Mouse (Mus musculus) spleen, embryonic (tissue): ENCODE data around the gene Kcne1.

Experiments used
- CTCF ChIA-PET: fragments of 350-600 bp; sonication (Branson Sonifier 250); formaldehyde crosslinking; loops from one replicate; lab custom pipeline; 2022; lab: Charles Lee

Kcne1 gene

GRCm38 (mm10) chr16:92309126-92309525 is 50.1 kb downstream of the Kcne1 start:
- CTCF ChIA-PET = no interaction called here

GRCm38 (mm10) chr16:92307947-92308346 is 51.3 kb downstream of the Kcne1 start:
- CTCF ChIA-PET = no interaction called here

- CTCF ChIA-PET = no interaction called here
Measured at GRCm38 (mm10) chr16:92305519-92305918, 53.7 kb downstream of the Kcne1 start.

GRCm38 (mm10) chr16:92302506-92302905 is 56.8 kb downstream of the Kcne1 start:
- CTCF ChIA-PET = interaction anchor here (0.5 to 0.6 kb wide), 2 partner anchors 219 to 251 kb away, joined by 3 to 6 read pairs; no protein-coding TSS in a partner anchor

- CTCF ChIA-PET = interaction anchor here (0.5 to 0.6 kb wide), 2 partner anchors 219 to 250 kb away, joined by 3 to 6 read pairs; no protein-coding TSS in a partner anchor
Measured at GRCm38 (mm10) chr16:92301989-92302388, 57.3 kb downstream of the Kcne1 start.

- CTCF ChIA-PET = no interaction called here
Measured at GRCm38 (mm10) chr16:92301412-92301806, 57.9 kb downstream of the Kcne1 start.

- CTCF ChIA-PET = no interaction called here
Measured at GRCm38 (mm10) chr16:92300649-92301411, 58.4 kb downstream of the Kcne1 start, which contains the start of gene Smim11. Gene Smim11, plus strand, starts transcription at chr16:92301286.
